Mouse (Mus musculus): ENCODE data around the gene Dab2ip. TPM values are rescaled to one million over a fixed set of nuclear protein-coding genes. Genes with fewer than 3 reads are reported as not detected.

Gene Dab2ip
- polyA plus RNA-seq, 1 experiment from 2014 or later = 49.5 TPM

- Histone ChIP-seq H3K4me3 (ENCODE audit: low read depth, low read length) (no peak overlapping the region), H3K4me2 (ENCODE audit: low read depth, low read length) (no peak overlapping the region), H3K9ac (replicated peaks; ENCODE audit: low read length) (no peak overlapping the region), H3K4me1 (ENCODE audit: control insufficient read depth, insufficient read depth, low read length) (no peaks in the 10 kb centered on the region), H3K36me3 (replicated peaks; ENCODE audit: control insufficient read depth, insufficient read depth, low read depth, low read length) (no peaks in the 10 kb centered on the region), H3K27me3 (ENCODE audit: control insufficient read depth, insufficient read depth, low read length) (no peaks in the 10 kb centered on the region), H3K27ac (replicated peaks; ENCODE audit: low read depth, low read length) (no peak overlapping the region), H3K9me3 (replicated peaks; ENCODE audit: control insufficient read depth, low read length) (no peaks in the 10 kb centered on the region)
- 93% methylated on average over 7 of the region's 7 CpGs for WGBS
- no peak for ATAC-seq (replicated peaks; ENCODE audit: insufficient number of reproducible peaks, low FRiP score, low TSS enrichment, low read depth)
- no peak for DNase-seq (ENCODE audit: low spot score)
Measured at GRCm38 (mm10) chr2:35763818-35764217, 205.8 kb downstream of the Dab2ip start.

- Histone ChIP-seq H3K9me3 (replicated peaks; ENCODE audit: control insufficient read depth, low read length) (no peaks in the 10 kb centered on the region), H3K36me3 (replicated peaks; ENCODE audit: control insufficient read depth, insufficient read depth, low read depth, low read length) (no peaks in the 10 kb centered on the region), H3K9ac (replicated peaks; ENCODE audit: low read length) (no peak overlapping the region), H3K4me2 (ENCODE audit: low read depth, low read length) (no peak overlapping the region), H3K27me3 (ENCODE audit: control insufficient read depth, insufficient read depth, low read length) (no peaks in the 10 kb centered on the region), H3K4me1 (ENCODE audit: control insufficient read depth, insufficient read depth, low read length) (no peaks in the 10 kb centered on the region), H3K27ac (replicated peaks; ENCODE audit: low read depth, low read length) (no peak overlapping the region), H3K4me3 (ENCODE audit: low read depth, low read length) (no peak overlapping the region)
- WGBS = 81% methylated on average over 8 of the region's 8 CpGs
- no peak for ATAC-seq (replicated peaks; ENCODE audit: insufficient number of reproducible peaks, low FRiP score, low TSS enrichment, low read depth)
- no peak for DNase-seq (ENCODE audit: low spot score)
Measured at GRCm38 (mm10) chr2:35764328-35764727, 206.3 kb downstream of the Dab2ip start.

- H3K27ac ChIP-seq (replicated peaks; ENCODE audit: low read depth, low read length) = no peak overlapping the region
- no peaks in the 10 kb centered on the region for H3K27me3 ChIP-seq (ENCODE audit: control insufficient read depth, insufficient read depth, low read length)
- no peaks in the 10 kb centered on the region for H3K9me3 ChIP-seq (replicated peaks; ENCODE audit: control insufficient read depth, low read length)
- no peaks in the 10 kb centered on the region for H3K4me1 ChIP-seq (ENCODE audit: control insufficient read depth, insufficient read depth, low read length)
- no peak overlapping the region; the same call in 1 of the 2 replicates for H3K4me2 ChIP-seq (ENCODE audit: low read depth, low read length)
- no peak overlapping the region for H3K9ac ChIP-seq (replicated peaks; ENCODE audit: low read length)
- ATAC-seq (replicated peaks; ENCODE audit: insufficient number of reproducible peaks, low FRiP score, low TSS enrichment, low read depth) (no peak), DNase-seq (ENCODE audit: low spot score) (no peak)
- no peak overlapping the region for H3K4me3 ChIP-seq (ENCODE audit: low read depth, low read length)
- H3K36me3 ChIP-seq (replicated peaks; ENCODE audit: control insufficient read depth, insufficient read depth, low read depth, low read length) = no peaks in the 10 kb centered on the region
- 29% methylated on average over 14 of the region's 14 CpGs for WGBS
Measured at GRCm38 (mm10) chr2:35767834-35768537, 209.9 kb downstream of the Dab2ip start.

- no peaks in the 10 kb centered on the region for H3K27me3 ChIP-seq (ENCODE audit: control insufficient read depth, insufficient read depth, low read length)
- H3K9me3 ChIP-seq (replicated peaks; ENCODE audit: control insufficient read depth, low read length) = no peaks in the 10 kb centered on the region
- 30% methylated on average over 4 of the region's 4 CpGs for WGBS
- H3K27ac ChIP-seq (replicated peaks; ENCODE audit: low read depth, low read length) = no peak overlapping the region
- no peak for ATAC-seq (replicated peaks; ENCODE audit: insufficient number of reproducible peaks, low FRiP score, low TSS enrichment, low read depth)
- H3K4me3 ChIP-seq (ENCODE audit: low read depth, low read length) = no peak overlapping the region
- H3K4me1 ChIP-seq (ENCODE audit: control insufficient read depth, insufficient read depth, low read length) = no peaks in the 10 kb centered on the region
- H3K4me2 ChIP-seq (ENCODE audit: low read depth, low read length) = no peak overlapping the region; the same call in 1 of the 2 replicates
- H3K36me3 ChIP-seq (replicated peaks; ENCODE audit: control insufficient read depth, insufficient read depth, low read depth, low read length) = no peaks in the 10 kb centered on the region
- DNase-seq (ENCODE audit: low spot score) = no peak
- H3K9ac ChIP-seq (replicated peaks; ENCODE audit: low read length) = no peak overlapping the region
Measured at GRCm38 (mm10) chr2:35768538-35769238, 210.6 kb downstream of the Dab2ip start.

- DNase-seq (ENCODE audit: low spot score) (no peak), ATAC-seq (replicated peaks; ENCODE audit: insufficient number of reproducible peaks, low FRiP score, low TSS enrichment, low read depth) (no peak)
- Histone ChIP-seq H3K4me2 (ENCODE audit: low read depth, low read length) (no peak overlapping the region), H3K36me3 (replicated peaks; ENCODE audit: control insufficient read depth, insufficient read depth, low read depth, low read length) (no peaks in the 10 kb centered on the region), H3K4me3 (ENCODE audit: low read depth, low read length) (no peak overlapping the region), H3K27ac (replicated peaks; ENCODE audit: low read depth, low read length) (no peak overlapping the region), H3K9me3 (replicated peaks; ENCODE audit: control insufficient read depth, low read length) (no peaks in the 10 kb centered on the region), H3K4me1 (ENCODE audit: control insufficient read depth, insufficient read depth, low read length) (no peaks in the 10 kb centered on the region), H3K27me3 (ENCODE audit: control insufficient read depth, insufficient read depth, low read length) (no peaks in the 10 kb centered on the region), H3K9ac (replicated peaks; ENCODE audit: low read length) (no peak overlapping the region)
- 84% methylated on average over 12 of the region's 12 CpGs for WGBS
Measured at GRCm38 (mm10) chr2:35769398-35769797, 211.3 kb downstream of the Dab2ip start.

- DNase-seq (ENCODE audit: low spot score) = no peak
- no peak overlapping the region for H3K27ac ChIP-seq (replicated peaks; ENCODE audit: low read depth, low read length)
Measured at GRCm38 (mm10) chr2:35770541-35770940, 212.5 kb downstream of the Dab2ip start.

GRCm38 (mm10) chr2:35775651-35776055 is 217.6 kb downstream of the Dab2ip start:
- Histone ChIP-seq H3K4me2 (ENCODE audit: low read depth, low read length) (no peak overlapping the region), H3K9ac (replicated peaks; ENCODE audit: low read length) (no peak overlapping the region), H3K9me3 (replicated peaks; ENCODE audit: control insufficient read depth, low read length) (no peaks in the 10 kb centered on the region), H3K36me3 (replicated peaks; ENCODE audit: control insufficient read depth, insufficient read depth, low read depth, low read length) (no peaks in the 10 kb centered on the region; the same call in 1 of the 2 replicates), H3K27ac (replicated peaks; ENCODE audit: low read depth, low read length) (no peak overlapping the region), H3K4me3 (ENCODE audit: low read depth, low read length) (no peak overlapping the region), H3K27me3 (ENCODE audit: control insufficient read depth, insufficient read depth, low read length) (no peaks in the 10 kb centered on the region), H3K4me1 (ENCODE audit: control insufficient read depth, insufficient read depth, low read length) (no peaks in the 10 kb centered on the region)
- WGBS = 57% methylated on average over 5 of the region's 5 CpGs
- ATAC-seq (replicated peaks; ENCODE audit: insufficient number of reproducible peaks, low FRiP score, low TSS enrichment, low read depth) (no peak), DNase-seq (ENCODE audit: low spot score) (no peak)

More at GRCm38 (mm10) chr2:35770541-35770940, 212.5 kb downstream of the Dab2ip start:
- no peaks in the 10 kb centered on the region for H3K36me3 ChIP-seq (replicated peaks; ENCODE audit: control insufficient read depth, insufficient read depth, low read depth, low read length)
- no peaks in the 10 kb centered on the region for H3K9me3 ChIP-seq (replicated peaks; ENCODE audit: control insufficient read depth, low read length)
- H3K4me3 ChIP-seq (ENCODE audit: low read depth, low read length) = no peak overlapping the region
- H3K4me1 ChIP-seq (ENCODE audit: control insufficient read depth, insufficient read depth, low read length) = no peaks in the 10 kb centered on the region
- WGBS = 75% methylated on average over 2 of the region's 2 CpGs
- H3K27me3 ChIP-seq (ENCODE audit: control insufficient read depth, insufficient read depth, low read length) = no peaks in the 10 kb centered on the region
- no peak overlapping the region for H3K9ac ChIP-seq (replicated peaks; ENCODE audit: low read length)
- H3K4me2 ChIP-seq (ENCODE audit: low read depth, low read length) = no peak overlapping the region
- no peak for ATAC-seq (replicated peaks; ENCODE audit: insufficient number of reproducible peaks, low FRiP score, low TSS enrichment, low read depth)

GRCm38 (mm10) chr2:35776935-35777334 is 218.9 kb downstream of the Dab2ip start:
- Histone ChIP-seq H3K27me3 (ENCODE audit: control insufficient read depth, insufficient read depth, low read length) (no peaks in the 10 kb centered on the region), H3K9me3 (replicated peaks; ENCODE audit: control insufficient read depth, low read length) (no peaks in the 10 kb centered on the region), H3K4me2 (ENCODE audit: low read depth, low read length) (no peak overlapping the region), H3K4me1 (ENCODE audit: control insufficient read depth, insufficient read depth, low read length) (no peaks in the 10 kb centered on the region), H3K4me3 (ENCODE audit: low read depth, low read length) (no peak overlapping the region), H3K9ac (replicated peaks; ENCODE audit: low read length) (no peak overlapping the region), H3K27ac (replicated peaks; ENCODE audit: low read depth, low read length) (no peak overlapping the region), H3K36me3 (replicated peaks; ENCODE audit: control insufficient read depth, insufficient read depth, low read depth, low read length) (no peaks in the 10 kb centered on the region; the same call in 1 of the 2 replicates)
- ATAC-seq (replicated peaks; ENCODE audit: insufficient number of reproducible peaks, low FRiP score, low TSS enrichment, low read depth) (no peak), DNase-seq (ENCODE audit: low spot score) (no peak)
- 90% methylated on average over 9 of the region's 9 CpGs for WGBS
